Mouse (Mus musculus) leukemia stem cell, adult 10-12 weeks (primary cell): ENCODE measurements around the gene Pax5. TPM values are rescaled to one million over a fixed set of nuclear protein-coding genes. Genes with fewer than 3 reads are reported as not detected.

Experiments
- polyA plus RNA-seq: library from polyadenylated mRNA; stranded (reverse); fragments of >175 nt; gene quantifications from 2 replicates; pipeline ENCODE4 v1.2.3, GENCODE M21; 2012; ENCODE audit warnings: low replicate concordance

The Pax5 gene
- 117 and 147 TPM in 2 replicates for polyA plus RNA-seq

GRCm38 (mm10) chr4:44709740-44710700, at the start of gene Pax5:
Gene Pax5 (minus strand): TSS chr4:44710487.

GRCm38 (mm10) chr4:44755553-44756133, 45.4 kb upstream of the Pax5 start, which contains the start of gene Zcchc7:
Gene Zcchc7 (plus strand): TSS chr4:44755877.

Other genes with a start within 250 kb of the Pax5 start
- gene Zcchc7, start 45.4 kb upstream of the Pax5 start, polyA plus RNA-seq: 18.9 and 28.8 TPM in 2 replicates